Mouse (Mus musculus) testis, adult 2 months (tissue): ENCODE measurements around the gene Cfap161. TPM values are rescaled to one million over a fixed set of nuclear protein-coding genes. Genes with fewer than 3 reads are reported as not detected.

Experiments
- H3K27ac ChIP-seq: fragments of 200-500 bp; 2 replicates; pipeline ENCODE4 v1.5.1; 2012; ENCODE audit warnings: low read depth, low read length; ENCODE audit not compliant: control insufficient read depth, insufficient read depth
- H3K27me3 ChIP-seq: fragments of 200-500 bp; 2 replicates; pipeline ENCODE4 v1.6.1; 2012; ENCODE audit warnings: mild to moderate bottlenecking, low read length, moderate library complexity; ENCODE audit not compliant: control insufficient read depth, insufficient read depth
- H3K36me3 ChIP-seq: fragments of 200-500 bp; 2 replicates; pipeline ENCODE4 v1.6.1; 2012; ENCODE audit warnings: mild to moderate bottlenecking, low read length; ENCODE audit not compliant: control insufficient read depth, insufficient read depth
- H3K4me1 ChIP-seq: fragments of 200-500 bp; 2 replicates; pipeline ENCODE4 v1.6.1; 2012; ENCODE audit warnings: low read length; ENCODE audit not compliant: control insufficient read depth, insufficient read depth
- H3K4me3 ChIP-seq: fragments of 200-500 bp; 2 replicates; pipeline ENCODE4 v1.5.1; 2012; ENCODE audit warnings: low read depth, mild to moderate bottlenecking, low read length, moderate library complexity, mixed read lengths; ENCODE audit not compliant: control insufficient read depth
- CTCF ChIP-seq: fragments of 200-500 bp; IDR thresholded peaks from 2 replicates; pipeline ENCODE4 v1.5.1; 2012; ENCODE audit warnings: low read depth, mild to moderate bottlenecking, inconsistent platforms, low read length, moderate library complexity; ENCODE audit not compliant: control insufficient read depth, insufficient read depth, insufficient replicate concordance
- POLR2A ChIP-seq: fragments of 200-500 bp; IDR thresholded peaks from 2 replicates; pipeline ENCODE4 v1.6.1; 2012; ENCODE audit warnings: low read depth, mild to moderate bottlenecking, inconsistent platforms, low read length, moderate library complexity; ENCODE audit not compliant: control insufficient read depth
- polyA plus RNA-seq: library from polyadenylated mRNA; depleted of rRNA; stranded (reverse); fragments of >200 nt; gene quantifications from 2 replicates; pipeline ENCODE4 v1.2.3, GENCODE M21; 2012

The Cfap161 gene
- polyA plus RNA-seq, 1 experiment = 59.4 TPM

- TF ChIP-seq CTCF = no peak
- TF ChIP-seq POLR2A = no peak
- Histone ChIP-seq H3K36me3 (no peaks in the 10 kb centered on the region), H3K27ac (no peak overlapping the region), H3K4me1 (peaks cover 11% of the 10 kb centered on the region), H3K4me3 (no peak overlapping the region), H3K27me3 (no peaks in the 10 kb centered on the region)
Measured at GRCm38 (mm10) chr7:83748405-83748804, 46.3 kb downstream of the Cfap161 start.

GRCm38 (mm10) chr7:83746107-83746687, 48.5 kb downstream of the Cfap161 start:
- Histone ChIP-seq H3K4me1 (peaks cover 11% of the 10 kb centered on the region), H3K4me3 (no peak overlapping the region), H3K27ac (no peak overlapping the region), H3K36me3 (no peaks in the 10 kb centered on the region), H3K27me3 (no peaks in the 10 kb centered on the region)
- no peak for TF ChIP-seq CTCF
- TF ChIP-seq POLR2A = no peak

DNA sequence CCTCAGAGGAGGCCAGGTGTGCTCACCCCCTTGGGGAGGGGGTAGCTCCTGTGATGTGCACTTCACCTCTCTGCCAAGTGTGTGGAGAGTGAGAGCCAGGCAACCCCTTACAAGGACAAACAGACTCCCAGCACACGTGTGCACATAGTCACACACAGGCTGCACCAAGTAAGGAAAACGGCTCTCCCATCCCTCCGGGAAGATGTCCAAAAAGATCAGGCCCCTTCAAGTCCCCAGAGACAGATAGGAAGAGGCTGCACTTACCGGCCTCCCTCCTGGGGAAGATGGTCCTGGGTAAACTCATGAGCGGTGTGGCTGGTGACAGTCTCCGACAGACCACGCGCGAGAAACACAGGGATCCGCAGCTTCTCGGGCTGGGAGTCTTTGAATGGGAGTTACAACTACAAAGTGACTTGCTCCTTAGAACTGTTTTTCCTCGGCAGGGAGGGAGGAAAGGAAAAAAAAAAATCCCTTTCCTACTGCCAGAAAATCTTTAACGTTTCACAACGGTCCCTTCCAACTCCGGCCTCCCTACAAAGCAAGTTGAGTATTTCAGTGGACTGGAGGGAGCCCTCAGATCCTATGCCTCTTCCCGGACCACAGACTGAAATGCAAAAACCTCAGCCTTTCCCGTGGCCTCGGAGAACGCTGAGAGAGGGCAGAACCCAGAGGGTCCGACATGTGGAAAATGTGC, 49.1 kb downstream of the Cfap161 start, which contains the start of gene Il16:
Gene Il16, minus strand, starts transcription at position 314 of the 694 bp plus-strand sequence.
- Histone ChIP-seq H3K4me3 (no peak within 1 kb of the TSS), H3K36me3 (no peaks in the 10 kb centered on the region), H3K27me3 (no peaks in the 10 kb centered on the region), H3K27ac (no peak within 1 kb of the TSS), H3K4me1 (peaks cover 11% of the 10 kb centered on the region)
- TF ChIP-seq POLR2A (no peak), CTCF (no peak)

DNA sequence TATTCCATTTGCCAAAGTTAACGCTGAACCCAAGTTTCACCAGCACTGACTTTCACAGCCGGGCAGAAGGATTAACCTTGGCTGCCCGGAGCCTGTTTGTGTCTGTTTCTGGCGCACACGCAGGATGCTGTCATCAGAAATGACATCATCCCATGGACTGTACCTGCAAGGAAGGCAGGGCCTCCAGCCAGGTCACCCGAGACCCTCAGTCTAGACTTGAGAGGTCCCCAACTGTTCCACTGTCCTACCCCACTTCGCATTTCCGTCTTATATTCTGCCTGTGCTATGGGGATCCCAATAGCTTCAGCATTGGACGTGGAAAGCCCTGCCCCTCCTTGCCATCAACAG, 49.6 kb downstream of the Cfap161 start:
- H3K4me1 ChIP-seq = peaks cover 11% of the 10 kb centered on the region
- H3K36me3 ChIP-seq = no peaks in the 10 kb centered on the region
- no peak overlapping the region for H3K27ac ChIP-seq
- TF ChIP-seq CTCF (no peak), POLR2A (no peak)
- H3K27me3 ChIP-seq = no peaks in the 10 kb centered on the region
- no peak overlapping the region for H3K4me3 ChIP-seq

- no peak overlapping the region for H3K27ac ChIP-seq
- no peak overlapping the region for H3K4me3 ChIP-seq
- TF ChIP-seq CTCF (no peak), POLR2A (no peak)
- no peaks in the 10 kb centered on the region for H3K27me3 ChIP-seq
- H3K4me1 ChIP-seq = peaks cover 11% of the 10 kb centered on the region
- no peaks in the 10 kb centered on the region for H3K36me3 ChIP-seq
Measured at GRCm38 (mm10) chr7:83744250-83744649, 50.4 kb downstream of the Cfap161 start.

DNA sequence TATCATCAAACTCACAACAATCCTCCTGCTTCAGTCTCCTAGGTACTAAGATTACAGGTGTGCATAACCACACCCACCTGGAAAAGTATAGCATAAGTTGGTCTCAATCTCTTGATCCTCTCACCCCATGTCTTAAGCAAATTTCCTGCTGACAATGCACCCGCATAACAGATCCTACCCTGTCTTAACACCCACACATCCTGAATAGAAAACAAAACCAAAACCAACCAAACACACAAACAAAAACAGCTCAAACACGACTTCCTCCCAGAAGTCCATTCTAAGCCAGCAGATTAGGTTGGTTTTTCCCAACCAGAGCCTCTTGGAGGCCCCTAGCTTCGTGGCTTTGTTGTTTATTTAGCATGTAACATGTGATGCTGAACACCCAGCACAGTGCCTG, 52.0 kb downstream of the Cfap161 start:
- H3K36me3 ChIP-seq = no peaks in the 10 kb centered on the region
- peaks cover 11% of the 10 kb centered on the region for H3K4me1 ChIP-seq
- H3K4me3 ChIP-seq = no peak overlapping the region
- H3K27ac ChIP-seq = no peak overlapping the region
- TF ChIP-seq CTCF (no peak), POLR2A (no peak)
- no peaks in the 10 kb centered on the region for H3K27me3 ChIP-seq

DNA sequence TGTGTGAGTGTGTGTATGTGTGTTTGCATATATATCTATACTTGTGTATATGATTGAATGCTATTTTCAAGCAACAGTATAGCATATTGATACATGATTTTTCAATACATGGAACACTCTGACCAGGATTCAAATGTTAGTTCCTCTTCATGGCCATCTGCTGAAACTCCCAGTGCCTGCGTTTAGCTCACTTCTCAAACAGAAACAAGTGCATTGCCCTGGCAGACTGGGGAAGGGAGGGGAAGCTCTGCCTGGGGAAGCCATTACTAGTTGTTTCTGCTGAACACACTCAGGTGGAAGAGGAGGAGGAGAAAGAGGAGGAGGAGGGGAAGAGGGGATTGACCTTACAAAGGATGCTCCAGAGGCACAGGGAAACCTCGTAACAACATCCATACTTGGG, 52.7 kb downstream of the Cfap161 start:
- no peaks in the 10 kb centered on the region for H3K36me3 ChIP-seq
- TF ChIP-seq CTCF = no peak
- no peak for TF ChIP-seq POLR2A
- H3K27ac ChIP-seq = no peak overlapping the region
- no peaks in the 10 kb centered on the region for H3K27me3 ChIP-seq
- peaks cover 11% of the 10 kb centered on the region for H3K4me1 ChIP-seq
- no peak overlapping the region for H3K4me3 ChIP-seq

GRCm38 (mm10) chr7:83739680-83740310, 54.9 kb downstream of the Cfap161 start:
- Histone ChIP-seq H3K27me3 (no peaks in the 10 kb centered on the region), H3K36me3 (no peaks in the 10 kb centered on the region), H3K27ac (no peak overlapping the region), H3K4me3 (no peak overlapping the region), H3K4me1 (peaks cover 2% of the 10 kb centered on the region; the same call in 1 of the 2 replicates)
- TF ChIP-seq CTCF = no peak
- TF ChIP-seq POLR2A = no peak
